Mouse (Mus musculus) ES-Bruce4 (cell line): ENCODE measurements at regions not wholly inside any gene's neighbourhood (a gene's known extent, or its start where the extent isn't known, plus 50 kb on each side); places are given as distances from the start of the nearest gene placed in this dataset.

Experiments
- H3K27ac ChIP-seq: 2 replicates; pipeline ENCODE4 v1.5.1; 2012; ENCODE audit warnings: low read length, inconsistent platforms; ENCODE audit not compliant: insufficient read depth
- H3K27me3 ChIP-seq: 2 replicates; pipeline ENCODE4 v1.6.1; 2012; ENCODE audit warnings: mild to moderate bottlenecking, low read length, inconsistent platforms; ENCODE audit not compliant: control insufficient read depth, poor library complexity, insufficient read depth, severe bottlenecking
- H3K36me3 ChIP-seq: 2 replicates; pipeline ENCODE4 v1.6.1; 2012; ENCODE audit warnings: inconsistent platforms, mild to moderate bottlenecking, low read length, moderate library complexity; ENCODE audit not compliant: control insufficient read depth, poor library complexity, insufficient read depth, severe bottlenecking
- H3K4me1 ChIP-seq: one replicate; pipeline ENCODE4 v1.8.1; 2011; ENCODE audit warnings: low read length; ENCODE audit not compliant: control insufficient read depth, insufficient read depth
- H3K4me3 ChIP-seq: 2 replicates; pipeline ENCODE4 v1.5.1; 2011; ENCODE audit warnings: low read depth, mild to moderate bottlenecking, low read length
- H3K9ac ChIP-seq: 2 replicates; pipeline ENCODE4 v1.6.1; 2012; ENCODE audit warnings: low read depth, mild to moderate bottlenecking, inconsistent platforms; ENCODE audit not compliant: poor library complexity, severe bottlenecking
- H3K9me3 ChIP-seq: replicated peaks from 2 replicates; pipeline ENCODE4 v1.6.1; 2012; ENCODE audit warnings: mild to moderate bottlenecking, low read length, inconsistent platforms; ENCODE audit not compliant: control insufficient read depth, poor library complexity, insufficient read depth, severe bottlenecking
- CTCF ChIP-seq: IDR thresholded peaks from one replicate; pipeline ENCODE4 v1.8.1; 2011; ENCODE audit warnings: low read depth, low read length
- EP300 ChIP-seq: IDR thresholded peaks from 2 replicates; pipeline ENCODE4 v1.6.1; 2011; ENCODE audit warnings: low read depth, low read length; ENCODE audit not compliant: insufficient read depth
- POLR2A ChIP-seq: IDR thresholded peaks from one replicate; pipeline ENCODE4 v1.8.1; 2011; ENCODE audit warnings: low read length; ENCODE audit not compliant: insufficient read depth

DNA sequence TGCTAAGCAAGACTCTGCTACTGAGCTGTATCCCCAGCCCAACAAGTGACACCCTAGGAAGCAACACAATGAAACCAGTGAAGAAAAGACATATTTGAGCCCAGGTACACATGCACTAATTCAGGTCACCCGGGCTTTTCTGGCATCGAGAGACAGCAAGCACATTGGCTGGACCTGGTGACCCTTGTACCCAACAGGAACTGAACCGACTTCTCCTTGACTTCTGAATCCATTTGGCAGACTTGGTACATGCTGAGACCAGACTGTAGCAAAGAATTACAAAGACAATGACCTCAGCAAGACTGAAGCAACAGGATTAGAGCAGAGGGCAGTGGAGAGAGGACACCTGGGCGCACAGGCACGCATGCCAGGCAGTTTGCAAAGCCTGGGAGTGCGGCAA lies 79.1 kb downstream of the Sema4f start:
- H3K4me3 ChIP-seq = no peak overlapping the region
- H3K27me3 ChIP-seq = no peaks in the 10 kb centered on the region
- peaks cover 8% of the 10 kb centered on the region for H3K4me1 ChIP-seq
- H3K36me3 ChIP-seq = no peaks in the 10 kb centered on the region
- no peak overlapping the region for H3K9ac ChIP-seq
- no peak for TF ChIP-seq POLR2A
- no peak overlapping the region for H3K27ac ChIP-seq
- no peaks in the 10 kb centered on the region; the same call in 1 of the 2 replicates for H3K9me3 ChIP-seq

DNA sequence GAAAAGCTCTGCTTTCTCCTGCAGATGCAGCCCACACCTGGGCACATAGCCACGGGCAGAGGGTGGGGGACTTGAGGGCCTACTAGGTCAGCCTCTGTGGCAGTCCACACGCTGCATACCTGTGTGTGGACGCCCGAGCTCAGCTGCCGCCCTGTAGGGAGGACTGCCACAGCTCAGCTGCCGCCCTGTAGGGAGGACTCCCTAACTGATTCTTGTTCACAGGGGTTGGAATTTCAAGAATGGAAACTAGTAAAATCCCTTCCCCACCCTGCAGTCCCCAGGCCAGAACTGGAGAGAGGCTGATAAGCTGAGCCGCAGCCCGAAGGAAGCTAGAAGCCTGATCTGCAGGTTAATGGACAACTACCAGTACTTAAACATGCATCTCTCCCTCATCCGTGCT lies 82.0 kb upstream of the Hk2 start:
- Histone ChIP-seq H3K9ac (no peak overlapping the region), H3K4me3 (no peak overlapping the region), H3K9me3 (no peaks in the 10 kb centered on the region; the same call in 1 of the 2 replicates), H3K4me1 (peaks cover 3% of the 10 kb centered on the region), H3K36me3 (no peaks in the 10 kb centered on the region), H3K27ac (no peak overlapping the region), H3K27me3 (no peaks in the 10 kb centered on the region)
- TF ChIP-seq EP300 = 0 out of 2 replicates have a peak, but pooled peaks have one; percentile 20
- TF ChIP-seq CTCF = no peak
- TF ChIP-seq POLR2A = no peak

- no peak overlapping the region for H3K27ac ChIP-seq
- no peak for TF ChIP-seq POLR2A
- TF ChIP-seq CTCF = no peak
- no peak for TF ChIP-seq EP300
These were observed 81.1 kb upstream of the Hk2 start for GRCm38 (mm10) chr6:82855401-82855800.

DNA sequence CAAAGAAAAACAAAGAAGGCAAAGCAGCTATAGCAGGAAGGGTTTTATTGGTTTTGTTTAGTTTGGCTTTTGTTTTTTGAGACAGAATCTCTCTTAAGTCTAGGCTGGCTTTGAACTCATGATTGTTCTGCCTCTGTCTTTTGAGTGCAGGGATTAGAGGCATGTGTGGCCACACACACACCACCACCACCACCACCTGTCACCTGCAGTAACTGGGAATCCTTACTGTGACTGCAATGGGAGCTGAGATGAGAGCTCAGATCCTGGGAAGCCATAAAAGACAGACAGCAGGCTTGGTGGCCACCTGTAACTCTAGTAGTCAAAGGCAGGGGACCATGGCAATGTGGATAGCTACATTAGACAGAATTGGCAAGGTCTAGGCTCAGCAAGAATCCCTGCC lies 80.5 kb upstream of the Hk2 start:
- Histone ChIP-seq H3K4me3 (no peak overlapping the region), H3K27ac (no peak overlapping the region), H3K27me3 (no peaks in the 10 kb centered on the region), H3K4me1 (no peaks in the 10 kb centered on the region), H3K9me3 (no peaks in the 10 kb centered on the region; the same call in 1 of the 2 replicates), H3K36me3 (no peaks in the 10 kb centered on the region), H3K9ac (no peak overlapping the region)
- no peak for TF ChIP-seq CTCF
- no peak for TF ChIP-seq EP300
- TF ChIP-seq POLR2A = no peak

More at GRCm38 (mm10) chr6:82855401-82855800, 81.1 kb upstream of the Hk2 start:
- H3K4me1 ChIP-seq = no peaks in the 10 kb centered on the region
- H3K27me3 ChIP-seq = no peaks in the 10 kb centered on the region
- no peak overlapping the region for H3K4me3 ChIP-seq
- H3K9me3 ChIP-seq = no peaks in the 10 kb centered on the region; the same call in 1 of the 2 replicates
- H3K9ac ChIP-seq = no peak overlapping the region
- H3K36me3 ChIP-seq = no peaks in the 10 kb centered on the region

DNA sequence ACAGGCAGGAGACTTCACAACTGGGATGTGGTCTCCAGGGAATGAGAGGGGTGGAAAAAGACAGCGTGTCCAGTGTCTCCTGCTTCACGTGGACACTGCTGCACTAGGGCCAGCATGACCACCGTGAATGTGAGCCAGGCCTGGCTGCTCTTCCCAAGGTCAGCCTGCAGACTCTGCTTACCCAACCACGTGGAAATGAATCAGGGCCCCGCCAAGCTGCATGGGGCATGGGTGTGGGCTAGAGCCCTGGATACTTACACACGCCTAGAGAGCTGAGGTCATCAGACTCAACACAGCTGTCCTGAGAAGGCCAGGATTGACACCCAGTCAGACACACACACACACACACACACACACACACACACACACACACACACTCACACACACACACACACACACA lies 80.1 kb upstream of the Hk2 start:
- H3K36me3 ChIP-seq = no peaks in the 10 kb centered on the region
- H3K4me3 ChIP-seq = no peak overlapping the region
- no peaks in the 10 kb centered on the region for H3K27me3 ChIP-seq
- H3K27ac ChIP-seq = no peak overlapping the region
- TF ChIP-seq CTCF (no peak), EP300 (no peak), POLR2A (no peak)
- no peaks in the 10 kb centered on the region for H3K4me1 ChIP-seq
- no peaks in the 10 kb centered on the region; the same call in 1 of the 2 replicates for H3K9me3 ChIP-seq
- no peak overlapping the region for H3K9ac ChIP-seq

DNA sequence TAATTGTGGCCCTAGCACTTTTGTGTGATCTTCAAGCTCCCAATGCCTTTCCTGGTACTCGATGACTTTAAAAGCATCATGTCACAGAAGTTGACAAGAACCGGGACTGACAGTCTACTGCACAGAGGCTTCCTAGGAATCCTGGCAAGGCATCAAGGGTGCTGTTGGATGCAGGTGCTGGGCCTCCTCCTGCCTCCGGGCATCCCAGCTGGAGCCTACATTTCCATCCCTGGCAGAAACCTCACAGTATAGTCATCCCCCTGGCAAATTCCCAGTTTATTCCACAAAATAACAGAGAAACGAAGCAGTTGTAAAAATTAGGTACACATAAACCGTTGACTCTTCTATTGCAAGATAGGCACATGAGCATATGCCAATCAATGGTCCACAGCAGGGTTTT lies 78.8 kb upstream of the Hk2 start:
- Histone ChIP-seq H3K9ac (no peak overlapping the region), H3K9me3 (no peaks in the 10 kb centered on the region; the same call in 1 of the 2 replicates), H3K36me3 (no peaks in the 10 kb centered on the region), H3K4me3 (no peak overlapping the region), H3K4me1 (no peaks in the 10 kb centered on the region), H3K27me3 (no peaks in the 10 kb centered on the region), H3K27ac (no peak overlapping the region)
- TF ChIP-seq CTCF (no peak), EP300 (no peak), POLR2A (no peak)
